Mouse (Mus musculus): ENCODE data around the gene Cracr2b. TPM values are rescaled to one million over a fixed set of nuclear protein-coding genes. Genes with fewer than 3 reads are reported as not detected.

Gene Cracr2b
- polyA plus RNA-seq, 1 experiment: 20.7 TPM

DNA sequence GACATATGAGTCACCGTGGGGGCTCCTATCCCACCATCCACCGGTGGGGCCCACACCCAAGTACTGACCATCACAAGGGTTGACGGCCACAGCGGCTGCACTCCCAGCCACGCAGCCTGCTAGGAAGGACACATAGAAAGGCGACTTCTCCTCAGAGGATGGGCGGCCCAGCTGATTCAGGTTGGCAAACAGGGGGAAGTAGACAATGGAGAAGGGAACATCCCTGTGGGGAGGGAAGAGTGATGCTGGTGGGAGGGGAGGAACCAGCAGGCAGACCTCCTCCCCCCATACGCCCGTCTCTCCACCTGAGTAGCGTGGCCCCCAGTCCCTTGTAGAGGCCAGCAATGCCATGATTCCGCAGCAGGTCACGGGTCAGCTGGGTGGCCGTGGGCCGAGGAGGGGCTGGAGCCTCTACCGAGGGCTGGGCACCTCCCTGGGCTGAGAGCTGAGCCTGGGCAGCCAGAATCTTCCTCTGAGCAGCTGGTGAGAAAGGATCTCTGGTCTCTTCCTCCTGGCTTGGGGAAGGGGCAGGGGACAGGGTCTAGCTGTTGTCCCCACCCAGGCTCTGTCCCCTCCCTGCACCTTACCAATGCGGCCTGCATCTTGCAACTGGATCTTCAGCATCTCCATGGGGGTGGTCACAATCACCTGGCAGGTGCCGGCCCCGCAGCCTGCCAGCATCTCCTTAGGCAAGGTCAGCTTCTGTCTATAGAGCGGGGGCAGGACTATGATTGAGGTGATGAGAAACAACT, 29.3 kb upstream of the Cracr2b start:
- Histone ChIP-seq H3K4me3 (replicated peaks; ENCODE audit: control insufficient read depth, low read depth, low read length) (no peak overlapping the region), H3K4me1 (ENCODE audit: control insufficient read depth, insufficient read depth, low read length) (peaks cover 4% of the 10 kb centered on the region), H3K27ac (ENCODE audit: control insufficient read depth, insufficient read depth, low read depth, low read length, poor library complexity) (no peak overlapping the region)
- WGBS: 88% methylated on average over 19 of the region's 19 CpGs
- TF ChIP-seq POLR2A (IDR thresholded peaks at IDR 0.05; ENCODE audit: borderline replicate concordance, control insufficient read depth, low read depth, low read length): no peak
- TF ChIP-seq CTCF (IDR thresholded peaks at IDR 0.05; ENCODE audit: control insufficient read depth, insufficient read depth, low read length): no peak

DNA sequence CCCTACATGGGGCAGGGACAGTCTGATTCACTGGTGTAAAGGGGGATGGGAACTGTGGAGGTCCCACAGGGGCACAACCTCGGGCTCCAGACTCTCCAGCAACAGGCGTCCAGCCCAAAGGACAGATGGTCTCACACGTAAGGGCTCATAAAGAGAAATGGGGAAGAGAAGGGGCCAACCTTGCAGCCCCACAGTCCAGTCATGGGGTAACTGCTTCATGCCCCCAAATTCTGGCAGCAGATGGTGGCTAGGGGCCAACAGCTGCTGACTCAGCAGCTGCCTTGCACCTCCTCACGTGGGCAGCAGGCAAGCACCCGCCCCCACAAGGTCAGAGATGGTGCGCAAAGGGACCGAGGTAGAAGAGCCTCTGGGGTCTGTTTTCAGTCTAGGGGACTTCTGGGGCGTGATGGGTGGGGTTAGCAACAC, 28.7 kb upstream of the Cracr2b start:
- peaks cover 4% of the 10 kb centered on the region for H3K4me1 ChIP-seq (ENCODE audit: control insufficient read depth, insufficient read depth, low read length)
- no peak for TF ChIP-seq CTCF (IDR thresholded peaks at IDR 0.05; ENCODE audit: control insufficient read depth, insufficient read depth, low read length)
- TF ChIP-seq POLR2A (IDR thresholded peaks at IDR 0.05; ENCODE audit: borderline replicate concordance, control insufficient read depth, low read depth, low read length): no peak

DNA sequence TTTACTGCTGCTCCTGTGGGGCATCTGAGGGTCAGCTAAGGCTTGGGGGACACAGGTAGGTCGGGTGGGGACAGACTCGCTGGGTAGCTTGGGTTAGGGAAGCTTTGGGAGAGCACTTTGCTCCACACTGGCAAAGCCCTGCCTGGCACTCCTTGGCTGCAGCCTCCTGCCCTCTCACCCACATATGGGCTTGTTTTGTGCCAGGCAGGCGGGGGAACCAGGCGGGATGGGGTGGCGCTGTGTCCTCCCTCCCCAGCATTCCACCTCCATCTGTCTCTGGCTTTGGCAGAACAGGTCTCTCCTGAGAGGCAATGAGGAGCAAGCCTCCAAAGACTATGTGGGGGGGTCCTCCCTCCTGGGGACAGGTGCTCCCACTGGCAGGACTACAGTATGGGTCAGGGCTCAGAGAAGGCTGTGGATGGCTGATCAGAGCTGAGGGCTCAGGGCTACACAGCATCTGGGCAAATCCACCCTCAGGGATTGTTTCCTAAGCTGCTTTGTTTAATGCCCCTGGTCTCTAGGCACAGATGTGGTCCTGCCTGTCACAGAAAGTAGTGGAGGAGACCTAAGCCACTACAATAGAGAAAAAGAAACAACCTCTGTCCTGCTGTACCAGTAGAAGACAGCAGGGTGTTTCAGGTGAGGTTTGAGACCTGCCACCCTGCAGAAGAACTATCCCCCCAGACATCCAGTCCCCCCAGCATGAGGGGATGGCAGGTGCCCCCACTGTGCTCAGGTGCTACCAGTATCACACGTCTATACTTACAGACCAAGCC, 28.0 kb upstream of the Cracr2b start:
- WGBS: 78% methylated on average over 6 of the region's 6 CpGs
- Histone ChIP-seq H3K4me3 (replicated peaks; ENCODE audit: control insufficient read depth, low read depth, low read length) (no peak overlapping the region), H3K27ac (ENCODE audit: control insufficient read depth, insufficient read depth, low read depth, low read length, poor library complexity) (no peak overlapping the region; the same call in 1 of the 2 replicates), H3K4me1 (ENCODE audit: control insufficient read depth, insufficient read depth, low read length) (peaks cover 4% of the 10 kb centered on the region)
- TF ChIP-seq POLR2A (IDR thresholded peaks at IDR 0.05; ENCODE audit: borderline replicate concordance, control insufficient read depth, low read depth, low read length) (no peak), CTCF (IDR thresholded peaks at IDR 0.05; ENCODE audit: control insufficient read depth, insufficient read depth, low read length) (no peak)

More for the DNA sequence above, 28.7 kb upstream of the Cracr2b start:
- WGBS: 51% methylated on average over 8 of the region's 8 CpGs
- Histone ChIP-seq H3K4me3 (replicated peaks; ENCODE audit: control insufficient read depth, low read depth, low read length) (no peak overlapping the region), H3K27ac (ENCODE audit: control insufficient read depth, insufficient read depth, low read depth, low read length, poor library complexity) (no peak overlapping the region; the same call in 1 of the 2 replicates)

DNA sequence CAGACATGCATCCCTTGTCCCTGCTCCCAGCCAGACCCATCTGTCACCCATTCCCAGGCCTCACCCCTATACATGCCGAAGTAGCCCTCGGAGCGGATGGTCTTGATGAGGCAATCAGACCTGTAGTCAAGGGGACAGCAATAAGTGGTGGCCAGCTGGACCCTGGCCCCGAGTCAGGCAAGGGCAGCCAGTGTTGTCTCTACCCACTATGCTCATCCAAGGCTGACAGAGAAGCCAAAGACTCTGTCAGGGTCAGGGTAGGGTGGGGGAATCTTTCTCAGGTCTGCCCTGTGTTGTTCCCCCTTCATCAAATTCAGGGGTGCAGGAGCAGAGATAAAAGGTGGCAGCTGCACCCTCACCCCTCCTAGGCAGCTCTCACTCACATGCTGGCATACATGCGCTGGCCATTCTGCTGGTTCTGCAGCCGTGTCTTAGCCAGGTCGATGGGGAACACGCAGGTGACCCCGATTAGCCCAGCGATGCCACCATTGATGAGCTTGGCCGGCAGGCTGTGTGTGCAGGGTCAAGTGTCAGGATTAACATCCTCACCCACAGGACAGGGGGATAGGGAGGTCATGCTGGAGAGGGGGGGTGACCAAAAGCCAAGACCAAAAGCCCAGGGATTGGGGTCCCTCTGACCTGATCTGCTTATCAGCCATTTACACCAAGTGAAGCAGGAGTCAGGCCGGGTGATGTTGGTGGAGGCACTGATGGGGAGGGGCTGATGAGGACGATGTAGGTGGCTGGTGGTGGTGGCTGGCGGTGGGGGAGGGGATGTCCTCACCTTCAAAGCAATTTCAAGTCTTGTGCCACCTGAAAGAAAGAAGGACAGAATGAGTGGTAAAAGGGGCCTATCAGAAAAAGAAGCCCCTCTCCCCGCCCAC, 27.1 kb upstream of the Cracr2b start:
- no peak overlapping the region for H3K27ac ChIP-seq (ENCODE audit: control insufficient read depth, insufficient read depth, low read depth, low read length, poor library complexity)
- 82% methylated on average over 15 of the region's 15 CpGs for WGBS
- H3K4me1 ChIP-seq (ENCODE audit: control insufficient read depth, insufficient read depth, low read length): peaks cover 4% of the 10 kb centered on the region
- TF ChIP-seq POLR2A (IDR thresholded peaks at IDR 0.05; ENCODE audit: borderline replicate concordance, control insufficient read depth, low read depth, low read length): no peak
- TF ChIP-seq CTCF (IDR thresholded peaks at IDR 0.05; ENCODE audit: control insufficient read depth, insufficient read depth, low read length): no peak
- no peak overlapping the region for H3K4me3 ChIP-seq (replicated peaks; ENCODE audit: control insufficient read depth, low read depth, low read length)

DNA sequence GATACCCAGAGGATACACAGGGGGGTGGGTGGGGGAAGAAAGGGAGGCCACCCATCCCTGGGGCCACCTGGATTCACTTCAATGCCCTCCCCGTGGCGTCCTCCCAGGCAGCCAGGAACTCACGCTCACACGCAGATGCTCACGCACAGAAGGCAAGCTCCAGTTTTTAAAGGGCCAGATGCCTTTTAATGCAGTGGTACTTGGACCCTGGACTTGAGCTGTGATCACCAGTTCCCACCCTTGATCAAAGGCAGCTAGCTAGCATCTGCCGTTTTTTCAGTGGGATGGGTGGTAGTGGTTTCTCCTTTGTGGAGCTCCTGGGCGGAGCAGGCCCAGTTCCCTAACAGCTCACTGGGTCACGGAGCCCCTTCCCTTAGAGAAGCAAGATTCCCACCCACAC, 26.4 kb upstream of the Cracr2b start:
- 0 out of 2 replicates have a peak overlapping the region, but pooled peaks have one; percentile 5 for H3K27ac ChIP-seq (ENCODE audit: control insufficient read depth, insufficient read depth, low read depth, low read length, poor library complexity)
- 22% methylated on average over 8 of the region's 8 CpGs for WGBS

DNA sequence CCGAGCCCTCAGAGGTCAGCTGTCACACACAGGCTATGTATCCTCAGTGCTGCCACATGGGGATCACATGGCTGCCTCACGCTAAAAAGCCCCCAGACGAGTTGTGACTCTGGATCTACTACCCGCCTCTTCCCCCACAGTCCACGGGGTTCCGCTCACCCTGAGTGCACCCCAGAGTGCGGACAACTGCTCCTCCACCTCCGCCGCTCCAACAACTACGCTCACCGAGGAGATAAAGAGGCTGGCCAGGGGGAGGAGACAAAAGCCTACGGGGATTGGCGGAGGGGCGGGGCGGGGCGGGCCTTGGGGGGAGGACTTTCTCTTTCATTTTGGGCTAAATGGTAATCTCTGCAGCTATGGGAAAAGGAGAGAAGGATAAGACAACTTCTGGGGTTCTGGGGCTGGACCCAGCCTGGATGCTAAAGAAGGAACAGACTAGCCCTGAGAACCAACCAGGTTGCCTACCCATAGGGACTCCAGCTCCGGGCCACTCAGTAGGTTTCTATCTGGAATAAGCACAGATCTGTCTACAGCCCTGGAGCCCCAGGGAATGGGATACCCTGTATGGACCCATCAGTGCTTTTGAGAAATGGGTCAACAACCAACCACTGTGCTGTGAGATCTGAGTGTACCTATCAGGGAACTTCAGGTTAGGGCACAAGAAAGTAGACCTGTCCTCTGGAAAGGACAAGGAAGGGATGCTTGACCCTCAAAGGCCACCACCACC, 25.6 kb upstream of the Cracr2b start:
- Histone ChIP-seq H3K4me1 (ENCODE audit: control insufficient read depth, insufficient read depth, low read length) (peaks cover 4% of the 10 kb centered on the region), H3K27ac (ENCODE audit: control insufficient read depth, insufficient read depth, low read depth, low read length, poor library complexity) (0 out of 2 replicates have a peak overlapping the region, but pooled peaks have one; percentile 8), H3K4me3 (replicated peaks; ENCODE audit: control insufficient read depth, low read depth, low read length) (peak overlapping the region; percentile 71)
- WGBS: 2% methylated on average over 17 of the region's 17 CpGs
- peak; percentile 77; the same call in 1 of the 2 replicates for TF ChIP-seq POLR2A (IDR thresholded peaks at IDR 0.05; ENCODE audit: borderline replicate concordance, control insufficient read depth, low read depth, low read length)
- TF ChIP-seq CTCF (IDR thresholded peaks at IDR 0.05; ENCODE audit: control insufficient read depth, insufficient read depth, low read length): no peak

More for the DNA sequence above, 26.4 kb upstream of the Cracr2b start:
- Histone ChIP-seq H3K4me1 (ENCODE audit: control insufficient read depth, insufficient read depth, low read length) (peaks cover 4% of the 10 kb centered on the region), H3K4me3 (replicated peaks; ENCODE audit: control insufficient read depth, low read depth, low read length) (peak overlapping the region; percentile 71)
- TF ChIP-seq POLR2A (IDR thresholded peaks at IDR 0.05; ENCODE audit: borderline replicate concordance, control insufficient read depth, low read depth, low read length) (0 out of 2 replicates have a peak, but pooled peaks have one; percentile 17), CTCF (IDR thresholded peaks at IDR 0.05; ENCODE audit: control insufficient read depth, insufficient read depth, low read length) (no peak)

DNA sequence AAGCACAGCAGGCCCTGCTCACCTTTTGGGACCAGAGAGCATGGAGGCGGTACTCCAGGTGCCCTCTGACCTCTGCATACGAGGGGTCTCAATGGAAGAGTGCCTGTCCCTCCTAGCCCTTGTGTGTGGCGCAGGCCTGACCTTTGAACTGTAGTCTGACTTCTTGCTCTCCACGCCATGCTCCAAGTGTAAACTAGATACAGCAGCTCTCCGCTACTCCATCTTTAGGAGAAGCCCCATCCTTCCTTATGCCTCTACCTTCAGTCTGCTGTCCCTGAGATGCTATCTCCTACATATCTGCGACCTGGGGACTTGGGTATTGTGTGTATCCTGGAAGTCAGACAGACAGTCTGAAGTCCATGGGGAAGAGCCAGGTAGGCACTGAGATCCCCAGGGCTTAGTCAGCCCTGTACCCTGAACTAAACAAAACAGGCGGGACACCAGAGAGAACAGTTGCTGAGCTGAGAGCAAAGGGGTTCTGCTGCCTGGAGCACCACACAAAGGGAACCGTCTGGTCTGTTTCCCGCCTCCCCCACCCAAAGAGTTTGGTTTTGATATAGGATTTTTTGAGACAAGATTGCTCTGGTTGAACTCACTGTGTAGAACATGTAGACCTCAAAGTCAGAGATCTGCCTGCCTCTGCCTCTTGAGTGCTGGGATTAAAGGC, 24.9 kb upstream of the Cracr2b start:
- H3K4me3 ChIP-seq (replicated peaks; ENCODE audit: control insufficient read depth, low read depth, low read length): peak overlapping the region; percentile 63
- WGBS: 76% methylated on average over 9 of the region's 9 CpGs
- H3K4me1 ChIP-seq (ENCODE audit: control insufficient read depth, insufficient read depth, low read length): peaks cover 4% of the 10 kb centered on the region
- TF ChIP-seq CTCF (IDR thresholded peaks at IDR 0.05; ENCODE audit: control insufficient read depth, insufficient read depth, low read length) (no peak), POLR2A (IDR thresholded peaks at IDR 0.05; ENCODE audit: borderline replicate concordance, control insufficient read depth, low read depth, low read length) (no peak)
- 0 out of 2 replicates have a peak overlapping the region, but pooled peaks have one; percentile 8 for H3K27ac ChIP-seq (ENCODE audit: control insufficient read depth, insufficient read depth, low read depth, low read length, poor library complexity)
